Mouse (Mus musculus) CH12.LX (cell line): ENCODE measurements around the gene Shmt2. TPM values are rescaled to one million over a fixed set of nuclear protein-coding genes. Genes with fewer than 3 reads are reported as not detected.

Source experiments
- DNase-seq: peaks from one replicate; pipeline ENCODE4 v3.0.0-alpha.2; 2013; ENCODE audit errors: extremely low read depth
- H3K27ac ChIP-seq: 2 replicates; pipeline ENCODE4 v1.5.1; 2012; ENCODE audit warnings: low read depth, mild to moderate bottlenecking, control low read depth, moderate library complexity; ENCODE audit not compliant: insufficient read depth
- H3K27me3 ChIP-seq: replicated peaks from 2 replicates; pipeline ENCODE3; 2012; ENCODE audit warnings: inconsistent platforms
- H3K36me3 ChIP-seq, 2 experiments: replicated peaks in 1 of 2; 2 replicates each; pipeline versions ENCODE3 to v1.6.1; 2012; ENCODE audit warnings: inconsistent platforms in 1 of 2, low read length in 1 of 2, mild to moderate bottlenecking in 1 of 2, mixed read lengths in 1 of 2, moderate library complexity in 1 of 2; ENCODE audit not compliant: control insufficient read depth in 1 of 2, insufficient read depth in 1 of 2
- H3K4me1 ChIP-seq, 2 experiments: 2 replicates each; pipeline ENCODE4 v1.6.1; 2012; ENCODE audit warnings: inconsistent platforms in 1 of 2, moderate library complexity in 1 of 2; ENCODE audit not compliant: insufficient read depth in 2 of 2, control insufficient read depth in 1 of 2
- H3K4me2 ChIP-seq: 2 replicates; pipeline ENCODE4 v1.6.1; 2012; ENCODE audit warnings: low read depth, mild to moderate bottlenecking, control low read depth; ENCODE audit not compliant: poor library complexity, insufficient read depth, severe bottlenecking
- H3K4me3 ChIP-seq, 3 experiments: fragments of 150-350 bp in 1 of 3; sonication (generic) in 1 of 3; replicated peaks in 1 of 3; 2 replicates each; pipeline versions ENCODE3 to v1.5.1; 2011 to 2012; ENCODE audit warnings: low read depth in 2 of 3, low read length in 2 of 3, mild to moderate bottlenecking in 2 of 3, moderate library complexity in 2 of 3, control low read depth in 1 of 3, improper control_type of control experiment in 1 of 3, inconsistent platforms in 1 of 3, mixed read lengths in 1 of 3; ENCODE audit not compliant: poor library complexity in 1 of 3
- H3K79me2 ChIP-seq: replicated peaks from 2 replicates; pipeline ENCODE4 v1.6.1; 2012; ENCODE audit warnings: mild to moderate bottlenecking, moderate library complexity; ENCODE audit not compliant: control insufficient read depth, poor library complexity, insufficient read depth, severe bottlenecking; ENCODE audit errors: extremely low read depth
- H3K9ac ChIP-seq: 2 replicates; pipeline ENCODE4 v1.6.1; 2012; ENCODE audit warnings: low read depth, mild to moderate bottlenecking, control low read depth, moderate library complexity; ENCODE audit not compliant: insufficient read depth
- H3K9me3 ChIP-seq: replicated peaks from 2 replicates; pipeline ENCODE3; 2012; ENCODE audit warnings: low read length, inconsistent platforms, mixed read lengths
- CHD1 ChIP-seq: IDR thresholded peaks from 2 replicates; pipeline ENCODE4 v1.6.1; 2012; ENCODE audit warnings: low read depth, low read length, improper control_type of control experiment, inconsistent platforms
- CHD2 ChIP-seq: IDR thresholded peaks from 2 replicates; pipeline ENCODE4 v1.6.1; 2011; ENCODE audit warnings: low read length, improper control_type of control experiment
- ELF1 ChIP-seq: IDR thresholded peaks from 2 replicates; pipeline ENCODE4 v1.6.1; 2014; ENCODE audit warnings: low read depth, mild to moderate bottlenecking, inconsistent platforms, low read length, improper control_type of control experiment
- HCFC1 ChIP-seq: IDR thresholded peaks from 2 replicates; pipeline ENCODE4 v1.6.1; 2012; ENCODE audit warnings: low read depth, mild to moderate bottlenecking, inconsistent platforms, low read length, improper control_type of control experiment
- JUND ChIP-seq: conservative IDR thresholded peaks from 2 replicates; pipeline ENCODE4 v1.6.1; 2011; ENCODE audit warnings: low read depth, low read length, improper control_type of control experiment
- KAT2A ChIP-seq: IDR thresholded peaks from 2 replicates; pipeline ENCODE4 v1.6.1; 2012; ENCODE audit warnings: low read length, improper control_type of control experiment, inconsistent platforms; ENCODE audit not compliant: insufficient replicate concordance
- MAFK ChIP-seq: IDR thresholded peaks from 2 replicates; pipeline ENCODE4 v1.6.1; 2011; ENCODE audit warnings: low read length, improper control_type of control experiment; ENCODE audit not compliant: insufficient replicate concordance
- MAX ChIP-seq: IDR thresholded peaks from 2 replicates; pipeline ENCODE4 v1.6.1; 2011; ENCODE audit warnings: low read length, improper control_type of control experiment
- MAZ ChIP-seq: IDR thresholded peaks from 2 replicates; pipeline ENCODE4 v1.6.1; 2012; ENCODE audit warnings: low read depth, mild to moderate bottlenecking, inconsistent platforms, low read length, improper control_type of control experiment, moderate library complexity
- NRF1 ChIP-seq: IDR thresholded peaks from 2 replicates; pipeline ENCODE4 v1.6.1; 2014; ENCODE audit warnings: low read depth, mild to moderate bottlenecking, inconsistent platforms, low read length, improper control_type of control experiment, moderate library complexity
- PAX5 ChIP-seq: IDR thresholded peaks from 2 replicates; pipeline ENCODE4 v1.6.1; 2012; ENCODE audit warnings: low read length, inconsistent platforms, mixed read lengths
- POLR2A ChIP-seq: IDR thresholded peaks from 2 replicates; pipeline ENCODE4 v1.6.1; 2011; ENCODE audit warnings: low read depth, mild to moderate bottlenecking, improper control_type of control experiment, low read length
- RCOR1 ChIP-seq: conservative IDR thresholded peaks from 2 replicates; pipeline ENCODE4 v1.6.1; 2012; ENCODE audit warnings: low read depth, mild to moderate bottlenecking, inconsistent platforms, low read length, improper control_type of control experiment
- TBP ChIP-seq: conservative IDR thresholded peaks from 2 replicates; pipeline ENCODE4 v1.6.1; 2011; ENCODE audit warnings: low read depth, low read length, improper control_type of control experiment
- USF2 ChIP-seq: conservative IDR thresholded peaks from 2 replicates; pipeline ENCODE4 v1.6.1; 2011; ENCODE audit warnings: low read depth, low read length, improper control_type of control experiment
- ZNF384 ChIP-seq: IDR thresholded peaks from 2 replicates; pipeline ENCODE4 v1.6.1; 2012; ENCODE audit warnings: low read depth, low read length, improper control_type of control experiment, inconsistent platforms
- dilution Hi-C: fragments of 300-500 bp; cut with MboI; formaldehyde crosslinking; loops from 2 replicates; pipeline ENCODE4 v1.14.3; 2020; ENCODE audit warnings: low sequenced_read_pairs; ENCODE audit not compliant: extremely low pct_unique_long_range_greater_than_20kb, extremely low pct_ligation_motif_present
- in situ Hi-C: fragments of 300-500 bp; cut with MboI; formaldehyde crosslinking; loops from 3 replicates; pipeline ENCODE4 v1.14.3; 2019; ENCODE audit warnings: low sequenced_read_pairs, low pct_ligation_motif_present, low pct_unique_long_range_greater_than_20kb, mixed read lengths
- polyA plus RNA-seq: library from polyadenylated mRNA; unstranded; fragments of >175 nt; gene quantifications from 2 replicates; pipeline ENCODE4 v1.2.1, GENCODE M21; 2012; ENCODE audit warnings: low read depth; ENCODE audit not compliant: insufficient read length
- total RNA-seq, 2 experiments: library from RNA; depleted of rRNA; stranded (reverse); fragments of 300-350 nt in 1 of 2; fragments of >200 nt in 1 of 2; gene quantifications; 2 replicates each; pipeline ENCODE4 v1.2.3; 2012 to 2014

The Shmt2 gene
- total and polyA plus RNA-seq, 3 experiments = 267 to 353 (median 317) TPM

GRCm38 (mm10) chr10:127570937-127571641 is 48.8 kb upstream of the Shmt2 start:
- Histone ChIP-seq H3K36me3 (peaks cover 74 to 80% of the 10 kb centered on the region in 2 experiments), H3K4me3 (no peak overlapping the region), H3K9me3 (no peaks in the 10 kb centered on the region), H3K27ac (no peak overlapping the region), H3K4me2 (no peak overlapping the region), H3K9ac (no peak overlapping the region), H3K79me2 (no peaks in the 10 kb centered on the region), H3K27me3 (no peaks in the 10 kb centered on the region), H3K4me1 (peaks cover 0 to 4% of the 10 kb centered on the region in 2 experiments; a peak in 2 of 4 replicates)
- in situ Hi-C loops = no loop called here
- TF ChIP-seq TBP (no peak), RCOR1 (no peak), MAZ (no peak), KAT2A (no peak), MAX (no peak), CHD2 (no peak), HCFC1 (no peak), JUND (no peak), PAX5 (no peak), ELF1 (no peak)
- dilution Hi-C loops = no loop called here
- no peak for DNase-seq

- dilution Hi-C loops (no loop called here), in situ Hi-C loops (no loop called here)
- H3K9ac ChIP-seq = no peak overlapping the region
- H3K4me2 ChIP-seq = no peak overlapping the region
- H3K27me3 ChIP-seq = no peaks in the 10 kb centered on the region
- no peak overlapping the region for H3K4me3 ChIP-seq
- no peak for DNase-seq
- H3K4me1 ChIP-seq = peaks cover 0 to 4% of the 10 kb centered on the region in 2 experiments; a peak in 2 of 4 replicates
- H3K9me3 ChIP-seq = no peaks in the 10 kb centered on the region
- H3K36me3 ChIP-seq = peaks cover 76 to 78% of the 10 kb centered on the region in 2 experiments
- no peak overlapping the region for H3K27ac ChIP-seq
- TF ChIP-seq RCOR1 = no peak
- no peak for TF ChIP-seq TBP
- no peak for TF ChIP-seq JUND
- no peak for TF ChIP-seq ZNF384
- no peak for TF ChIP-seq NRF1
- no peak for TF ChIP-seq CHD1
- no peak for TF ChIP-seq USF2
- no peak for TF ChIP-seq MAFK
- no peak for TF ChIP-seq POLR2A
- TF ChIP-seq KAT2A = no peak
- no peak for TF ChIP-seq MAX
- no peak for TF ChIP-seq ELF1
- no peak for TF ChIP-seq MAZ
- H3K79me2 ChIP-seq = no peaks in the 10 kb centered on the region
Measured at GRCm38 (mm10) chr10:127570384-127570783, 48.1 kb upstream of the Shmt2 start.
